Mouse (Mus musculus) MN1 (cell line): ENCODE results near the gene Dlg2.

Source experiments
- DNase-seq: peaks from one replicate; pipeline ENCODE4 v3.0.0-alpha.2; 2016; ENCODE audit warnings: low spot score

Gene Dlg2

GRCm38 (mm10) chr7:90539481-90540402 lies 63.3 kb downstream of the Dlg2 start:
- DNase-seq, result no peak

DNA sequence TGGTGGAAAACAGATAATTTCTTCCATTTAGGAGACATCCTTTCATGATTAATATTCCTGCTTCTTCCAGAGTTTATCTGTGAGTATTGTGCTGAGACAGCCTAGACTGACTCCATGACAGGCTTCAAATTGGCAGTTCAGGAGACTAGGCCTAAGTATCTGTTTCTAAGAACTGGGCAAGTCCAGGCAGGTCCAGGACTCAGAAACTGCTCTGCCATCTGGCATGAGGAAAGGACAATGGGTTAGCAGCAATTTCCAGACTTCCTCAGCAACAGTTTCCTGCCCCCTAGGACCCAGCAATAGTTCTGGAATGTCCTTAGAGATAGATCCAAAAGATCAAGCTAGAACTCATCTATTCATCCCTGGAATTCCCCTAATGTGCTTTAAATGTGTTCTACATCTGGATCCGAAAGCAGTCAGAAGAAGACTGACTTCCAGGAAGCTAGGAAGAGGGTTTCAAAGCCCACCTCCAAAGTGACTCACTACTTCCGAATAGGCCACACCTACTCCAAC lies 64.4 kb downstream of the Dlg2 start:
- DNase-seq, result no peak

- DNase-seq, result no peak
Observed at GRCm38 (mm10) chr7:90553399-90553798, 76.9 kb downstream of the Dlg2 start.

DNA sequence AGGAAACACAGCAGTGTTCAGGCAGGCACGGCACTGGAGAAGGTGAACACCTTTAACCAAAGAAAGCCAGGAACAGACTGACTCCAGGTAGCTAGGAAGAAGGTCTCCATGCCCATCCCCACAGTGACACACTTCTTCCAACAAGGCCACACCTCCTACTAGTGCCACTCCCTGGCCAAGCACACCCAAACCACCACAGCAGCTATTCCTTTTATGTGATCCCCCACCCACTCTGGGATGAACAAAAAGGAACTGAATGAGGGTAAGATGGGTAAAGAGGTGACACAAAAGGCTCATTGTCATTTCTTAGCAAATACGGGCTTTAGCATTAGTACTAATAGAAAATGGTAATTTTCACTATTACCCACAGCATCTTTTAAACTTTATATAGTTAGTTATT lies 77.9 kb downstream of the Dlg2 start:
- DNase-seq, result no peak

DNA sequence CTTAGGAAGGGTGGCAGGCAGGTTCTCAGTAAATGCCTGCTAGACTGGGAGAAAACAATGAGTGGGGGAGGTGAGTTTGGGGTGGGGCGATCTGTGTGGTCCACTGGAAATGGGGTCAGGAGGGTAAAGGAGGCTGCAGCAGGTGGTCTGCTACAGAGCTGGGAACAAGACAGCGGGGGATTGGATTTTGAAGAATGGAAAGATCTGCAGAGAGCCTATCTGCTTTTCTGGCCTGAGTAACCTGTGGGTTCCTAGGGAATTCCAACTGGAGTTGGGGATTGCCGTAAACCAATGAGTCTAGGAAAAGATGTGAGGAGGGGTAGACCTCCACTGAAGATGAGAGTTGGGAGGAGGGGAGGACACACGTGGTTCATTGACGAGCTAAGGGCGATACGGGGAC lies 92.7 kb downstream of the Dlg2 start:
- no peak for DNase-seq

DNA sequence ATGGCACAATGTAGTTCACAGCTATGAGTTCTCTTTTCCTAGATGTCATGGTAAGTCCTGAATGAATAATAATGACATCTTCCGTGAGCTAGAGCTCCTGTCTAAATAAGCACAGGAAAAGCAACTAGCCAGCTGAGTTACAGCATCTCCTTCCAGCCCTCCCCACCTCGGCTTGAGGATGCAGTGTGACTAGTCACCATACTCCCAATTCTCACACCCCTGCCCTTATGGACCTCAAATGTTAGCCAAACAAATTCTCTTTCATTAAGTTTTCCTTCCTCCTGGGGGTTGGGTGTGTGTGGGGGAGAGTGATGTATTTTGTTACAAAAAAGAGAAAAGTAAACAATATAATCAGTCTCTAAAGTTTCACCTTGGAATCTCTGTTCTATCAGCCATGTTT lies 111.3 kb downstream of the Dlg2 start:
- no peak for DNase-seq

- DNase-seq, result no peak
Observed at GRCm38 (mm10) chr7:90588318-90588717, 111.8 kb downstream of the Dlg2 start.

- DNase-seq, result no peak
Observed at GRCm38 (mm10) chr7:90609764-90610163, 133.3 kb downstream of the Dlg2 start.

GRCm38 (mm10) chr7:90630546-90630945 lies 154.1 kb downstream of the Dlg2 start:
- DNase-seq, result no peak

- DNase-seq, result no peak
Observed at GRCm38 (mm10) chr7:90649512-90649911, 173.0 kb downstream of the Dlg2 start.

GRCm38 (mm10) chr7:90651128-90651527 lies 174.7 kb downstream of the Dlg2 start:
- DNase-seq, result no peak

- DNase-seq, result no peak
Observed at GRCm38 (mm10) chr7:90651611-90652010, 175.1 kb downstream of the Dlg2 start.

DNA sequence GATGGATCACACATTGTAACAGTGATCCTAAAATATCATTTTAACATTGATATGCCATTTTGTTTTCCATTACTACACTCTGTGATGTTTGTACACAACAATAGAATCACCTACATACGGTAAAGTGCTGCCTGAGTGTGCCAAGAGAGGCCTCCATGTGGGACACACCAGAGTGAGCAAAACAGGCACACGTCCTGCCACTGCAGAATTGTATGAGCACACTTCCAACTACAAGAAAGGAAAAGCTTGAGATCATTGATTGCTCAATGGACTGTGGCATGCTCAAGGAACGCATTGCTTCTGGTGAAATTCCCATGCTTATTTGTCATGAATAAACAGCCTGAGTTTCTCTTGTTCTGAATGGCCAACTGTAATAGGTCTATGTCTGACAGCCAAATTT lies 182.1 kb downstream of the Dlg2 start:
- DNase-seq, result no peak

- DNase-seq, result no peak
Observed at GRCm38 (mm10) chr7:90694050-90694449, 217.6 kb downstream of the Dlg2 start.

DNA sequence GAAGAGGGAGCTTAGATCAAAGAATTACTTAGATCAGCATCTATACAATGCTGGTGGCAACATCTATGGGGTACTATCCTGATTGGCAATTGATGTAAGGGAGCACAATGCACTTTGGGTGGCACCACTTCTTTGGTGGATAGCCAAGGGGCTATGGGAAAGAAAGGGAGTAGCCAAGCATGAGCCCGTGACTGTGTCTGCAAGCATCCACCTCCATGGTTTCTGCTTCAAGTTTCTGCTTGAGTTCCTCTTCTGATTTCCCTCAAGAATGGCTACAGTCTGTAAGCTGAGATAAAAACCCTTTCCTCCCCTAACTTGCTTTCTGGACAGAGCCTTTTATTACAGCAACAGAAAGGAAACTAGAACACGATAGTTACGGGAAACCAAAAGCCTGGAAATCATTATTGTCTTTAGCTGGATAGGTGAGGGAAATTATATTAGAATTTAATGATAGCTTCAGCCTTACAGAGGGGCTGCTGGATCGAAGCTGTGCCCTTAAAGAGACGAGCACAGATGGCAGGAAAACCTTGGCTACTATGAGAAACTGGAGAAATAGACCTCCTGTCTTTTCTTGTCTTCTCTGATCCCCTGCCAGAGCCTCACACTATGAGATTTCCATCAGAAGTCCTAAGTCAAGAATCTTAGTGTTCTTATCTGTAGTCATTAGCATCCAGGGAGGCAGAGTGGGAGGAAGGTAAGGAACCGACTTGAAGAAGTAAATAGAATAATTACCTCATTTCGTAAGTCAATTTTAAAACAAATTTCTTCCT lies 219.9 kb downstream of the Dlg2 start:
- DNase-seq, result no peak

DNA sequence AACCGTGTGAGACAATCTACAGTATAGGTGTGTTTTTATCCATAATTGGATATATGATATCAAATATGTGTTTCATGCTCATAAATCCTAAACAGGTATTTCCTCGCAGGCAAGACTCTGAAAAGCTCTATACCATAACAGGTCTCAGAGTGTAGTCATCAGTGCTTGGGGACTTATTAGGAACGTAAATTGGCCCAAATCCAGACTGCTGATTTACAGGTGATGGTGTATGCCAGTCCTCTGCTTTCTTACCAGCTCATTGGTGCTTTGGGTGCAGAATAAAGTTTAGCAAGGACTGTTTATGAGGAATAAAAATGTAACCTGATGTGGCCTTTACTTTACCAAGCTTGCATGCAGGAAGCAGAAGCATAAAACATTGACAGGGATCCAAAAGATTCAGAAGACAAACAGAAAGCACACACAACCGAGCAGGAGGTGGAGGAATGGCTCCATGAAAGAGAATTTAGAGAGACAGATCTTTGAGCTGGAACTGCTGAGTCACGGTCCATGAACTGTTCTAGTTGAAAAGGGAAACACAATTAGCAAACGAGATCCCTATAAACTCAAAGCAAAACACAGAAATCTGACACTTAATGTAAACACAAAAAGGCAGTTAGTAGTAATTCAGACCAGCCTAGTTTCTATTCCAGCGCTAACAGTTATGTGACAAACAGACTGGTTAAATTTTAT lies 226.8 kb downstream of the Dlg2 start:
- DNase-seq, result no peak

GRCm38 (mm10) chr7:90703951-90704350 lies 227.5 kb downstream of the Dlg2 start:
- no peak for DNase-seq

GRCm38 (mm10) chr7:90734086-90734485 lies 257.6 kb downstream of the Dlg2 start:
- DNase-seq, result no peak

DNA sequence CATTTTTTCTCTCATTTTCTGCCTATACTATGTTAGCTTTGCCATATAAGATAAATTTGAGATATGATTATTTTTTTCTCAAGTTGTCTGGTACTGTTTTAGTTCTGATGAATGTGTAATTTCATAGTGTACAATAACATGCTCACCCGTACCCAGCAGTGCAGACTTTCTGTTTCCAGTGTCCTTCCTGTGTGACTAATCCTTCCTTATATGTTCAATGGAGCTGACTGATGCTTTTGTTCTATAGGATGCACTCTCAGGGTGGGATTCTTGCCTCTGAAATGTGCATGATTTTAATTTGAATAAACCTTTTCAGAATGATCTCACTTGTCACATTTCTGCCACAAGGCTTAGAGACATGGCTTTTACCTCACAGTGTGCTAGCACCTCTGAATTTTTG lies 259.9 kb downstream of the Dlg2 start:
- DNase-seq, result no peak

DNA sequence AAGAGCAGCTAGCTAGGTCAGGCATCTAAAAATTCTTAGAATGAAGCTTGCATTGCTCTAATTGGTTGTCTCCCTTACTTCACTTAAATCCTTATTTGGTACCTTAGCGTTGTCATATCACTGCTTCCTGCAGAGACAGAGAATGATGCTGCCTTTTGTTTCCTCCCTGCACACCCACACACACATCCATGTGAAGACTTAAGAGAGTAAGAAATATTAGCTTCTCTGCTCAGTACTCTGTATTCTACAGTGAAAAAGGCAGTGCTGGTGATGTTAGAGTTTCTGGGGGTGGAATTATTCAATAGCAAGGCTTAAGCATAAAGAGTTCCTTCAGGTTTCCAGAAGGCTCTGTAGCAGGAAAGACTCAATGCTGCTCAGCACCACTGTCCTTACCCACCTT lies 272.2 kb downstream of the Dlg2 start:
- no peak for DNase-seq

- no peak for DNase-seq
Observed at GRCm38 (mm10) chr7:90787945-90788344, 311.5 kb downstream of the Dlg2 start.

DNA sequence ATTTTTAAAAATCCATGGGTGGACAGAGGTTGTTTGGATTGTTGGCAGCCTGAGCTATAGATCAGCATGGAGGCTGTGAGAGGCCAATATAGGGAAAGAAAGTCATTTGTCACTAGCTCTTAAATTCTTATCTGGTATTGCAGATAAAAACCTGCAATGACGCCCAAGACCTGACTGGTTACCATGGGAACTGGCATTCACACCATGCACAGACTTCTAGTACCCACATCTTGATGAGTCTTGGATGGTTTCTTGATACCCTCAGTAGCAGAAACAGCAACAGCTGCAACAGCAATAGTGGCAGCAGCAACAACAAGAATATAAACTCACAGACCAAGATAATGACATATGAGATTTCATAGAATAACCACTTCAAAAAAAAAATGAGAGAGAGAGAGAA lies 315.1 kb downstream of the Dlg2 start:
- DNase-seq, result no peak
